Mouse (Mus musculus) brain, embryonic 14.5 days (tissue): ENCODE results near the gene Slmap. TPM values are rescaled to one million over a fixed set of nuclear protein-coding genes. Genes with fewer than 3 reads are reported as not detected.
"Not testable (repeated sequence)": the region's sequence is repeated elsewhere in the genome, so short reads cannot be mapped to it uniquely, and the experiment has no call there.

Experiments
- DNase-seq: peaks from one replicate; pipeline ENCODE4 v3.0.0-alpha.2; 2011; ENCODE audit warnings: low read depth
- CTCF ChIP-seq: fragments of 200-500 bp; IDR thresholded peaks from 2 replicates; pipeline ENCODE4 v1.5.1; 2012; ENCODE audit warnings: inconsistent platforms, mild to moderate bottlenecking, moderate library complexity, borderline replicate concordance; ENCODE audit not compliant: insufficient read depth, insufficient read length; ENCODE audit errors: extremely low read depth
- POLR2A ChIP-seq: fragments of 200-500 bp; IDR thresholded peaks from 2 replicates; pipeline ENCODE4 v1.6.1; 2012; ENCODE audit warnings: mild to moderate bottlenecking, inconsistent platforms, borderline replicate concordance; ENCODE audit not compliant: poor library complexity, insufficient read depth, insufficient read length, severe bottlenecking; ENCODE audit errors: extremely low read depth
- polyA plus RNA-seq: library from polyadenylated mRNA; depleted of rRNA; stranded (reverse); fragments of >200 nt; gene quantifications from 2 replicates; pipeline ENCODE4 v1.2.3, GENCODE M21; 2012; rRNA removed

The Slmap gene
- polyA plus RNA-seq, 1 experiment, result 24.5 TPM

DNA sequence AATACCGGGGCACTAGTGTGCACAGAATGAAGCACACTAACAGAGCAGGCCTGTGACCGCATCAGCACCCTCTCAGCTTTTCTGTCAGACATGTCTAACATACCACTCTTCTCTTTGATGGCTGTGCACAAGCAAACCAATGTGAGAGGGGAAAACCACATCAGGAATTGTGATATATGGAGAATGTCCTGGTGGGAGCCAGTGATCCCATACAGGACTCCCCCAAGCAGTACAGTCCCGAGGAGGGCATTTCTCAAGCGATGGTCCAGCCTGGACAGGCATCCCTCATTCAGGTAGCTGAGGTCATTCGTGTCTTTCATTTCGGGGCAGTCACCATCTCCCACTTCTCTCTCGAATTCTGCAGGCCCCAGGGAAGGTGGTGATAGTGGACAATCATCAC lies 128.0 kb downstream of the Slmap start:
- no peak for DNase-seq
- TF ChIP-seq POLR2A (no peak), CTCF (no peak)

DNA sequence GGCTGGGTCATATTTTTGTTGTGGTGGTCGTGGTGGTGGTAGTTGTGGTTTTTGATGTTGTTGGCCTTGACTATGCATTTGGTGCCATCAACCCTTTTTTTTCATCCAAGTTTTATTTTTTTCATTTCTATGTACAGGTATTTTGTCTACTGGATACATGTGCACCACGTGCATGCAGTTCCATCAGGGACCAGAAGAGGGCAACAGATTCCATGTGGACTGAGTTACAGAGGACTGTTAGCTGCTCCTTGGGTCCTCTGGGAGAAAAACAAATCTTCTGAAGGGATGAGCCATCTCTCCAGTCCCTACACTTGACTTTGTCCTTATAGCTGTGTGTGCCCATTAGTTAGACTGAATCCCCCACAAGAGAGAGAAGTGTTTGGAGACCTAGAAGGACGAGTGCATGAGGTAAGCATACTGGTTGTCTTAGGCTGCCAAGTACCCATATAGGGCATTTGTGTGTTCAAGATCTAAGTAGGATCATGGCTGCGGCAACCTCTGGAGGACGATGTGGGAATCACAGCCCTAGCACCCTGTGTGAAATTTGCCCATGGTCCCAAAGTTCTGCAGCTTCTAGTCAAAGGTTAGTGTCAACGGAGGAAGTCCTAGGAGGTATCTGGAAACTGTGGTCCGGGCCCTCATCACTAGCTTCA lies 136.1 kb downstream of the Slmap start:
- no peak for DNase-seq
- no peak for TF ChIP-seq POLR2A
- TF ChIP-seq CTCF, result peak; percentile 32; the same call in 1 of the 2 replicates

DNA sequence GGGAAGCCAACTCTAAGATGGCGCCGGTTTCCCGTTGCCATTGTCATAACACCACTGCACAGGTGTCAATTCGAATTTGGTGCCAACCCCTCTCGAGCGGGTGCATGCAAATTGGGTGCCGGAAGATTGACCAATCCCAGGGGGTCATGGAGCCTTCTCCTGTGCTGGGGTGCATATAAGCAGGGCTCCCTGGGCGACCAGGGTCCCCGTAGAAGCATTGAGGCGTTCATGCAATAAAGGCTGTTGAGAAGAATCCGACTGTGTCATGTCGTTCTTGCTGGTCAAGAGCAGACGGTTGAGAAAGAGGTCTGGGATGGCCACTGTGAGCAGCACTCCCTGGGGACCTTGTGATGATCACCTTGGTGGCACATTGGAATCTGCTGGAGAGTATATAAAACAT lies 142.9 kb downstream of the Slmap start:
- DNase-seq, result no peak
- TF ChIP-seq CTCF (no peak), POLR2A (no peak)

DNA sequence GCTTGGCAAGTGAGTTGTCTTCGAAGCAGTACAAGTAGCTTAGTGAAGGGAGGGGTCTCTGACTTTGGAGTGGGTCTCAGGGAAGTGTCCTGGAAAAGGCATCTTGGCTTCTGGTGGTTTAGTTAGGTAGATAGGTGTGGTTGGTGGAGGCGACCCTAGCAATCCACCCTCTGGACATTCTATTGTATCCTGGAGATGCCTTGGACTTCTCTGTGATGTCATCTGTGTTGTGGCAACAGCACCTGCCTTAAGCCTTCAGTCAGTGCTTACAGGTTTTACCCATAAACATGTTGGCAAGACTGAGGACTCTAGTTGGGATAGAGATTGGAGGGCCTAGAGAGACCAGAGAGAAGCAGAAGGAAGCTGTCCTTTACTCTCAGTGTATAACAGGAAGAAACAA lies 145.8 kb downstream of the Slmap start:
- DNase-seq, result not testable (repeated sequence)

DNA sequence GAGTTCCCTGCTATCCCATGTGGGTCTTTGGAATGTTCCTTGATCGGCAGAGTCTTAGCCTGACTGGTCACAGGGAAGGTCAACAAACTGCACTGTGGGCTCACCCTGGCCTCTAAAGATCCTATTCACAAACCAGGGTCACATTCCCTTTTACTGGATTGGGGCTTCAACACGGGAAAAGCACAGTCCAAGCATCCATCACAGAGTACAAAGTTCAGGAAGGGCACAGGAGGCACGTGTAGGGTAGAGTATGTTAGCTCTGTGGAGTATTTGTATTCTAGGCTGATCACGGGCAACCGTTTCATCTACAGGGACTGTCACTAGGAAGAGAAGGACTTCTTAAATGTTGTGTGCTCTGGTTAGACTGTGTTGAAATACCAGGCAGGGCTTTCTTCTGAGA lies 147.7 kb downstream of the Slmap start:
- not testable (repeated sequence) for DNase-seq

DNA sequence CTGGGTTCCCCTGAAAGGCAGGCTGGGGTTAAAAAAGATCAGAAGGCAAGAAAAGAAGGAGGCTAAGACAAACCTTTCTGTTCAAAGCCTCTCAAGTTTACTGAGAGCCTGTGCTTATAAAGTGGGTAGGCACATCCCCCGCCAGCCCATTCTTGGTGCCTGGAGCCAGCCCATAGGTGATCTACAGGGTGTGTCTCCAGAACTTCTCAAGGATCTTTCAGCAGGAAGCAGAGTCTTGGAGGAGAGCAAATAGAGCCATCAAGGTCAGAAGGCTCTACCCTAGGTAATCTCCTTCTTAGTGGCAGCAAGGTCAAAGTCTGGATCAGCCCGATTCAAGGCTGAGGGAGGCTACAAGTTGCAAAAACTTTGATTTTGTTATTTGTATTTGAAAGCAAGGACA lies 149.1 kb downstream of the Slmap start:
- DNase-seq, result not testable (repeated sequence)

DNA sequence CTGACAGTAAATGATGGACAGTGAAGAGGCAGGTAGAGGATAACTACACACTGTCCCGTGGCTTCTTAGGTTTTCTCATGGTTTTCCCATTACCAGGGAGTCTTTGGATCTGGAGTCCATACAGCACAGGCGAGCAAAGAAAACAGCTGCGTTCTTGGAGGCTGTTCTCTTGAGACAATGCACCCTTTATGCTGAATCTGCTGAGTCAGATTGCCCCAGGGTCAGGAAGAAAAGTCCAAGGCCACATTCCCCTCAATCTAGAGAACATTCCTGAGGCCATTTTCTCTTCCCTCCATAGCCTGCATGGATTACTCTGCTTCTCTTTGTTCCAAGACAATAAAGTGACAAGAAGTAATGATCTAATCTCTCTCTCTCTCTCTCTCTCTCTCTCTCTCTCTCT lies 155.7 kb downstream of the Slmap start:
- peak; percentile 12 for DNase-seq
- TF ChIP-seq POLR2A (no peak), CTCF (no peak)

DNA sequence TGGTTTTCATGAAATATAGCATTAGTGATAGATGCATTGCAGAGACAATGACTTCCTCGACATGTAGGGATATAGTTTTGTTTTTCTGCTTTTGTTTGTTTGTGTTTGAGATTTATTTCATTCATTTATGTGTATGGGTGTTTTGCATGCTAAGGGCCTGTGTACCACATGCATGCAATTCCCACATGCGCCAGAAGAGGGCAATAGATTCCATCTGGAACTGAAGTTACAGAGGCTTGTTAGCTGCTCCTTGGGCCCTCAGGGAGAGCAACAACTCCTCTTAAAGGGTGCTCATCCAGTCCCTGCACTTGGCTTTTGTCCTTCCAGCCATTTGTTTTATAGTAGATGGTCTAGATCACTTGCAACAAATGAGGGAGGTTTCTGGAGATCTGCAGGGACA lies 158.1 kb downstream of the Slmap start:
- peak; percentile 75 for DNase-seq
- TF ChIP-seq CTCF, result peak; percentile 78; the same call in 1 of the 2 replicates
- TF ChIP-seq POLR2A, result no peak

Other genes starting within 250 kb of the Slmap start
- gene Dennd6a, start 38.9 kb upstream of the Slmap start, polyA plus RNA-seq, result 17.6 and 18.6 TPM in 2 replicates
- gene Arf4, start 103.1 kb upstream of the Slmap start, polyA plus RNA-seq, result 257 and 264 TPM in 2 replicates
- gene Pde12, start 135.0 kb upstream of the Slmap start, polyA plus RNA-seq, result 9.4 and 9.6 TPM in 2 replicates
- 0.04 and 0.15 TPM in 2 replicates for gene Dnah12, start 158.3 kb upstream of the Slmap start, polyA plus RNA-seq